Mouse (Mus musculus) bone marrow macrophage, adult 2 months (primary cell): Measurements from ENCODE around the gene Fam172a. TPM values are rescaled to one million over a fixed set of nuclear protein-coding genes. Genes with fewer than 3 reads are reported as not detected.

ENCODE experiments used
- H3K27ac ChIP-seq: 2 replicates; pipeline ENCODE4 v1.5.1; 2012; ENCODE audit warnings: low read depth, low read length; ENCODE audit not compliant: insufficient read depth
- H3K4me1 ChIP-seq: 2 replicates; pipeline ENCODE4 v1.6.1; 2012; ENCODE audit warnings: low read length; ENCODE audit not compliant: control insufficient read depth, insufficient read depth
- H3K4me3 ChIP-seq: 2 replicates; pipeline ENCODE4 v1.5.1; 2012; ENCODE audit warnings: mild to moderate bottlenecking, low read length, moderate library complexity; ENCODE audit not compliant: insufficient read depth
- CTCF ChIP-seq: IDR thresholded peaks from 2 replicates; pipeline ENCODE4 v1.5.1; 2012; ENCODE audit warnings: low read depth, mild to moderate bottlenecking, low read length, moderate library complexity
- POLR2A ChIP-seq: IDR thresholded peaks from 2 replicates; pipeline ENCODE4 v1.6.1; 2012; ENCODE audit warnings: mild to moderate bottlenecking, low read depth, low read length, borderline replicate concordance
- polyA plus RNA-seq: library from polyadenylated mRNA; stranded (reverse); fragments of >200 nt; gene quantifications from 2 replicates; pipeline ENCODE4 v1.2.4, GENCODE M21; 2012; ENCODE audit not compliant: missing spikeins, insufficient read depth, insufficient read length

Gene Fam172a
- polyA plus RNA-seq, 1 experiment = 28.4 TPM

DNA sequence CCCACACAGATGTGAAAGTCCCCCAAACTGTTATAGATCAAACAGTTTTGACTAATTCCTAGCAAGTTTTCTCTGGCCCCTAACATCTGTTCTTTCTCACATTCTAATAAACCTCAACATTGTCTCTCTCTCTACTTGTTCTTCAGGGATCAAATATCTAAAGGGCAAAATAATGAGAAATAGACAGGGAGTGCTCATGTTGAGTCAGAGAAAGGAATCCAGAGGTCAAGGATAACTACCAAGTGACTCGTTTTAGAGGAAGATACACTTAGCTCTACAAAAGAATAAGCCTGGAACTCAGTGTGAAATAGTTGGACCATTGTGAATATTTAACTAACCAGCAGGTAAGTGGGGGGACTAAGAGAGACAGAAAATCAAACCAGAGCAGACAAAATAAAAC, 331.0 kb downstream of the Fam172a start:
- Histone ChIP-seq H3K4me3 (no peak overlapping the region), H3K4me1 (no peaks in the 10 kb centered on the region), H3K27ac (no peak overlapping the region)
- no peak for TF ChIP-seq CTCF
- TF ChIP-seq POLR2A = no peak

DNA sequence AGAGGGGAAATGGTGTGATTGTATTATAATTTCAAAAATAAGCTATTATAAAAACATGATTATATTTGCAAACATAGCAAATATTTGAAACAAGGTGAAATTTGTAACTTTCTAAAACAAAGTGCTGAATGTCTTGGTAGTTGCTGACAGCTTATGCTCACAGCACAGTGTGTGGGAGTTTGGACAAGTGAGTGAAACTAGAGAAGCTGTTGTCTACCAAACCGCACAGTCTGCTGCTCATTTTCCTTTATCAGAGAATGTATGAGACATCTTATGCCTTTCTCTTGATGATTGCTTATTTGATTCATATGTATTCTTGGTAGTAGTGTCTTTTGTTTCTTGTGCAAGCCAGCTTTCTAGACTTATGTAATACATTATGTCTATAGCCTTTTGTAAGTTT, 335.4 kb downstream of the Fam172a start:
- H3K27ac ChIP-seq = no peak overlapping the region
- H3K4me1 ChIP-seq = no peaks in the 10 kb centered on the region
- TF ChIP-seq CTCF (no peak), POLR2A (no peak)
- no peak overlapping the region for H3K4me3 ChIP-seq

DNA sequence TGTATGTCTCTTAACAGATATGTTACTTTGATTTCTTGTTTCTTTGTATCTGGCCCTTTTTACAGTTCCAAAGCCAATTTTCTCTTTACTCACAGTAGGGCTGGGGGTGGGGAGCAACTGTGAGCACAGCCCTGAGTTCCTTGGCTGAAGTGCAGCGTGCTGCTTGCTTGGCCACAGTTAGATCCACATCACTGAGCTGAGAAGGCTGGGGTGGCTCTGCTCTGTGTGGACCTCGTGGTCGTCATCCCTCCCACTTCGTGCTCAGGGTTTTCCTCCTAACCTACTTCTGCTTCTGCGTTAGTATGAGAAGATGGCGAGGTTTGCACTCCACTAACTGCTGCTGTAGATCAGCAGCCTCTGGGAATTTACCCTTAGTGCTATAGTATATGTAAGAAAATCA, 341.4 kb downstream of the Fam172a start:
- no peak for TF ChIP-seq POLR2A
- TF ChIP-seq CTCF = no peak
- Histone ChIP-seq H3K27ac (no peak overlapping the region), H3K4me1 (peaks cover 3% of the 10 kb centered on the region; the same call in 1 of the 2 replicates), H3K4me3 (no peak overlapping the region)

DNA sequence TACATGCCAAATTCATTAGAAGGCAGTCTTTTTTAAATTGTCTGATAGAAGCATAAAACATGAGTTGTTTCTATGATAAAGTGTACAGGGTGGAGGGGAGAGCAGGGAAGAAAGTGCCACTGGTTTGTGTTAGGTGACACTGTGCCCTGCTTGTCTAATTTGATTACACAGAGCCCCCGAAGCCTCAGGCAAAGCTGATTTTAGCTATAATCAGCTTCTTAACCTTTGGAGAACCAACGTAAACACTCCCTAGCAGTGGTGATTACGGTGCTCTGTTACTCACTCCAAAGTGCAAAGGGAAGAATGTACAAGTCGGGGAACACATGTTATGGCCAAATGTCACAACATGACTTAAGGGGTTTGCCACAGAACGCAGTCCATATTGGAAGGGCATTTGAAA, 343.3 kb downstream of the Fam172a start:
- Histone ChIP-seq H3K4me1 (peaks cover 3% of the 10 kb centered on the region; the same call in 1 of the 2 replicates), H3K27ac (no peak overlapping the region), H3K4me3 (no peak overlapping the region)
- TF ChIP-seq CTCF (no peak), POLR2A (no peak)

GRCm38 (mm10) chr13:78087751-78088150, 385.9 kb downstream of the Fam172a start:
- Histone ChIP-seq H3K27ac (no peak overlapping the region), H3K4me1 (no peaks in the 10 kb centered on the region), H3K4me3 (no peak overlapping the region)
- TF ChIP-seq CTCF = no peak
- no peak for TF ChIP-seq POLR2A

DNA sequence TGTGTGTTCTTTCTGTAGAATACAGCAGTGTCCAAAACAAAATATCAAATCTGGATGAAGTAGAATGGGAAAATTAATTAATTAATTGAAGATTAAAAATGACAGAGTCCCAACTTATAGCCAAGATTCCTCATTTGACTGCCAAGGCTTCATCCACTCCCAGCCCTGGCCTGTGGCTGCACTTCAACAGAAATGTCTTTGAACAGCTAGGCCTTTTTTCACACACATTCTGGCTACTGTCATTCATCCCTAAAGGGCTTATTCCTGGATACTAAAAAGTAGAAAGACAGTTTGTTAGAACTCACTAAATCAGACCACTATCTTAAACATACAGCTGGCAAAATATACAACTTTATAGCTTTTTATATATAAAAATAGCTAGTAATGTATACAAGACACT, 388.9 kb downstream of the Fam172a start:
- H3K4me3 ChIP-seq = no peak overlapping the region
- H3K4me1 ChIP-seq = no peaks in the 10 kb centered on the region
- no peak overlapping the region for H3K27ac ChIP-seq
- TF ChIP-seq POLR2A (no peak), CTCF (no peak)

GRCm38 (mm10) chr13:78091949-78092348, 390.1 kb downstream of the Fam172a start:
- no peak overlapping the region for H3K4me3 ChIP-seq
- no peak overlapping the region for H3K27ac ChIP-seq
- TF ChIP-seq CTCF = no peak
- no peak for TF ChIP-seq POLR2A
- no peaks in the 10 kb centered on the region for H3K4me1 ChIP-seq

DNA sequence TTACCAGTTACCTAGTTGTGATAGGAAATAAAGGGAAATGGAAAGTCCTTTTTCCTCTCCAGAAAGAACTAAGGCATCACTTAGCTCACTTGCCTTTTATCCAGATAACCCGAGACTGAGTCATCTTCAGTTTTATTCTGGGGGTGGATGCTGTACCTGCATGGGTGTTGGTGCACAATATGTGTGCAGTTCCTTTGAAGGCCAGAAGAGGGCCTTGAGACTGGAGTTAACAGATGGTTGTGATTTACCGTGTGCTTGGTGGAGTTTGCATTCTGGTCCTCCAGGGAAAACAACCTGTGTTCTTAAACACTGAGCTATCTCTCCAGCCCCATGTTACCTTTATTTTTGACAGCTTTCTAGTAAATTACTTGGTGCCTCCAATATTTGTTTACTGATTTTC, 392.5 kb downstream of the Fam172a start:
- Histone ChIP-seq H3K4me3 (no peak overlapping the region), H3K27ac (no peak overlapping the region), H3K4me1 (no peaks in the 10 kb centered on the region)
- TF ChIP-seq CTCF (no peak), POLR2A (no peak)

DNA sequence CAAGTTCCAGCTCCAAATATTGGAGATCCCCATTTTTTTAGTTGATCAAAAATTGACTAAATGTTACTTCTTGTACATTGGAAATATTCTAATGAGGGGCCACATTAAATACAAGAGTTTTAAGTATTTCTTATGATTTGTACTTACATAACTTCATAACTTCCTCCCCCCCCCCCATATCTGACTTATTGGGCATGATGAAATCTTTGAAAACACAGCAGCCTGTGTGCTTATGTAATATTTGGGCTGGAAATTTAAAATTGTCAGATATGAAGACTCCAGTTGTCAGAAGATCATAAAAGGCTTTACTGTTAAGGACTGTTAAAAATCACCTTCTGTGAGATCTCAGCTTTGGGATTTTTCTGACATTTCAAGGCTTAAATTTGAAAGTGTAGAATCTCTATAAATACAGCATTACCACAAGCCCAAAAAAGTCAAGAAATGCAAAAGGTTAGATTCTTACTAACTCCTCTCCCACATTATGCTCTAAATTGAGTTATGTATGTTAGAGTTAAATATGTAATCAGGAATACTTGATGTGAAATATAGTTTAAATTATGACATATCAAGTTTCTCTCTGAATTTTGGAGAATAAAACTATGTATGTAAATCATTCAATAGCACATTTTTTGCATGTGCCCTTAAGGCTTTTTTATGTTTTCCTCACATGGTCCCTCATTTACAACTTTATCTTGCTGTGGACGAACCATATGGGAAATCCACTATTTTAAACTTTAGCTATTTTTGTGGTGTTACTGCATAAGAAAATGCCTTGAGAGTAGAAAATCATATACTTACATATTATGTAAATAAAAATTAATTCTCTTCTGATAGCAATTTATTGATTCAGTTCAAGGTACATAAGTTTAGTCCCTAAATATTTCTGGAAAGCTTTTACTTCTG, 393.5 kb downstream of the Fam172a start:
- Histone ChIP-seq H3K27ac (no peak overlapping the region), H3K4me1 (no peaks in the 10 kb centered on the region), H3K4me3 (no peak overlapping the region)
- TF ChIP-seq CTCF (no peak), POLR2A (no peak)

GRCm38 (mm10) chr13:78098858-78099445, 397.1 kb downstream of the Fam172a start:
- Histone ChIP-seq H3K27ac (no peak overlapping the region), H3K4me3 (no peak overlapping the region), H3K4me1 (peaks cover 4% of the 10 kb centered on the region; the same call in 1 of the 2 replicates)
- no peak for TF ChIP-seq POLR2A
- no peak for TF ChIP-seq CTCF
